Mouse (Mus musculus): ENCODE results near the gene Ppm1j. TPM values are rescaled to one million over a fixed set of nuclear protein-coding genes. Genes with fewer than 3 reads are reported as not detected.
A peak's percentile ranks its signal among the peaks of the same experiment; 100 is the strongest.

Gene Ppm1j
- total RNA-seq, 2 experiments from 2014 or later, result 0.72 to 1.2 TPM

DNA sequence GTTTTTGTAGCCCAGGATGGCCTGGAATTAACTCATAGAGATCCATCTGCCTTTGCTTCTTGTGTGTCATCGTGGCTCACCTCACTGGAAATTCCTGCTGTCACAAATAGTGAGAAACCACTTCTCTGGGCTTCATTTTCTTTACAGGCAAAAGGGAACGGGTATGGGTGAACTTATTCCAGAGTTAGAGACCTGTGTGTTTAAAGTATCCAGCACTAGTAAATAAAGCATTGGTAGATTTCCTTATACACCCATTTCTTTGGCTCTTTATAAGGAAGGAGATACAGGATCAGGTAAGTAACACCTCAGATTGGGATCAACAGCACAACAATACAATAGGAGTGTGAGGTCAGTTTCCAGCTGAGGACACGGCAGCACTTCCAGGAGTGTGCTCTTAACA lies 7.2 kb downstream of the Ppm1j start, which contains the start of gene Rhoc:
Gene Rhoc, plus strand, starts transcription at position 301 of the 400 bp plus-strand sequence.
- H3K27ac ChIP-seq, result peak within 1 kb of the TSS; percentile 24

GRCm38 (mm10) chr3:104788561-104789311 lies 7.9 kb downstream of the Ppm1j start:
- peak overlapping the region; percentile 57 for H3K4me3 ChIP-seq
- DNase-seq (ENCODE audit: extremely low spot score in 1 of 2, low spot score in 2 of 2), result peak; percentile 60 to 69

More for the DNA sequence above, 7.2 kb downstream of the Ppm1j start, which contains the start of gene Rhoc:
- DNase-seq (ENCODE audit: extremely low spot score in 1 of 2, low spot score in 2 of 2), result no peak
- peak within 1 kb of the TSS; percentile 57 for H3K4me3 ChIP-seq
- intact Hi-C loops (cut with DNase I), result loop anchor here (2.0 to 5.0 kb wide), 2 partner anchors 29 to 179 kb away; no protein-coding TSS in a partner anchor
- TF ChIP-seq CTCF (IDR thresholded peaks at IDR 0.05), result no peak

DNA sequence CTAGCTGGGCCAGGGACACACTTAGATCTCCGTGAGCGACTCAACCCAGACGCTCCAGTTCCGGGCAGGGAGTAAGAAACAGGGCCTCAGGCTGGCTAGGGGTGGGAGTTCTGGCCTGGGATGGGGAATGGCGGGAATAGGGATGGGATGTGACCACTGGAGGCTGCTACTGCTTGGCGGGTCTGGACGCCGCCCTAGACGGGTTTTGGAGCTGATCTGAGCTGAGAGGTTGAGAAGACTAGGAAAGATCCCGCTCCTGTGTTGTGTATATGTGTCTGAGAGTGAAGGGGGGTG lies 8.4 kb downstream of the Ppm1j start:
- intact Hi-C loops (cut with DNase I), result loop anchor here (1.0 to 5.0 kb wide), 3 partner anchors 28 to 178 kb away; partner anchors contain the start of genes Capza1 and St7l
- Histone ChIP-seq H3K4me3 (peak overlapping the region; percentile 57), H3K27ac (peak overlapping the region; percentile 24; the same call in 1 of the 2 replicates)
- no peak for DNase-seq (ENCODE audit: extremely low spot score in 1 of 2, low spot score in 2 of 2)
- TF ChIP-seq CTCF (IDR thresholded peaks at IDR 0.05), result no peak

More at GRCm38 (mm10) chr3:104788561-104789311, 7.9 kb downstream of the Ppm1j start:
- intact Hi-C loops (cut with DNase I), result loop anchor here (1.0 to 5.0 kb wide), 3 partner anchors 28 to 179 kb away; partner anchors contain the start of genes Capza1 and St7l
- peak; percentile 66 for TF ChIP-seq CTCF (IDR thresholded peaks at IDR 0.05)
- peak overlapping the region; percentile 24 for H3K27ac ChIP-seq

DNA sequence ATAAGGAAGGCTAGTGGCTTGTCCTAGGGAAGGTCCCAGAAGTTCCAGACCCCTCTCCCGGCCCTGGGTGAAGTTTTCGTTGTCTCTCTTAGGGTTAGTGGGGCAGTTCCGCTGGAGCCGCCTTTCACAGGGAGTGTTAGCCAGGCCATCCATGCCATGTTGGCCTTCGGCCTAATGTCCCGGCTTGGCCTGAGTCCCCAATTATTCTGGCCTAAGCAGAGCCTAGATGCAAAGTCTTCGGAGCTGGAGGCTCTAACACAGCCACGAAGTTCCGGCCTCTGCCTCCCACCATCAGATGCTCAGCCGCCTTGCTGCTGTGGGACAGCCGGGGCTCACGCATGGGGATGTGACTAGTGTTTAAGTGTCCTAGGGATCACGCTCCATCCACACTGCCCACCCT lies 9.0 kb downstream of the Ppm1j start:
- H3K4me3 ChIP-seq, result peak overlapping the region; percentile 57
- intact Hi-C loops (cut with DNase I), result loop anchor here (1.0 to 5.0 kb wide), 4 partner anchors 27 to 263 kb away; partner anchors contain the start of genes Capza1, Cttnbp2nl and St7l
- TF ChIP-seq CTCF (IDR thresholded peaks at IDR 0.05), result no peak
- peak in 1 of 2 experiments; percentile 43 for DNase-seq (ENCODE audit: extremely low spot score in 1 of 2, low spot score in 2 of 2)
- H3K27ac ChIP-seq, result peak overlapping the region; percentile 24

DNA sequence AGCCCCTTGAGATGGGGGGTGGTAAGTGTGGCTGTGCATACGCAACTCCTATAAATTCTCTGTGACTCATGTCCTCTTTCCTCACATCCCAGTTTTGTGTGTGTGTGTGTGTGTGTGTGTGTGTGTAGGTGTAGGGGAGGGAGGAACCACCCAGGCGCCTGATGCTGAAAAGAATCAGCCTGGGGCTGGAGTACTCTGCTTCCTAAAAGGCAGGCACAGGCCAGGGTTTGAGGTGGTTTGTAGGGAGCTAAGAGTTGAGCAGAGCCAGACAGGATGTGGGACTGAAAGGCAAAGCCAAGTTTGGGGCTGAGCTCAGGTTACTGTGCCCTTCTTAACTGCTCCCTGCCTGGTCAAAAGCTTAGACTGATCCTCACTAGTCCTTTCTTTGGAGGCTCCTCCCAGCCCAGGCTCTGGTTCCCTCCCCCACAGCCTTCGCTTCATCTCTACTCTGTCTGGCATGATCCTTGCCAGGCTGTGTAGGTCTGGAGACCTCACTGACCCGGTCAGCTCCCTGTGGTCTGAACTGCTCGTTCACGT lies 9.6 kb downstream of the Ppm1j start:
- intact Hi-C loops (cut with DNase I), result loop anchor here (1.0 kb wide), 1 partner anchor 263 kb away; the partner anchor contains the start of gene Cttnbp2nl
- peak overlapping the region; percentile 70 for H3K27ac ChIP-seq
- DNase-seq (ENCODE audit: extremely low spot score in 1 of 2, low spot score in 2 of 2), result peak in 1 of 2 experiments; percentile 65
- H3K4me3 ChIP-seq, result no peak overlapping the region
- TF ChIP-seq CTCF (IDR thresholded peaks at IDR 0.05), result no peak

GRCm38 (mm10) chr3:104791017-104791416 lies 10.2 kb downstream of the Ppm1j start:
- no peak for TF ChIP-seq CTCF (IDR thresholded peaks at IDR 0.05)
- intact Hi-C loops (cut with DNase I), result no loop called here
- DNase-seq (ENCODE audit: extremely low spot score in 1 of 2, low spot score in 2 of 2), result no peak
- Histone ChIP-seq H3K4me3 (no peak overlapping the region), H3K27ac (peak overlapping the region; percentile 70)

DNA sequence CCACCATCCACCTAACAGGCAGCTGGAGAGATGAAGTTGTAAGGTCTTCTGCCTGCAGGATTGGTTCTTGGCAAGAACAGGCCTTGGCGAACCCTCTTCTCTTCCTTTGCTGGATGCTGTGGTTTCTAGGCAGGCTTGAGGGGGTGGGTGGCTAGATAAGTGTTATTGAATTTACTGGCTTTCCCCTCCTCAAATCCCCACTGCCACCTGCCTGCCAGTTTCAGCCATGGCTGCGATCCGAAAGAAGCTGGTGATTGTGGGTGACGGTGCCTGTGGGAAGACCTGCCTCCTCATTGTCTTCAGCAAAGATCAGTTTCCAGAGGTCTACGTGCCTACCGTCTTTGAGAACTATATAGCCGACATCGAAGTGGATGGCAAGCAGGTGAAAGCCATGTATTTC lies 10.8 kb downstream of the Ppm1j start:
- DNase-seq (ENCODE audit: extremely low spot score in 1 of 2, low spot score in 2 of 2), result peak in 1 of 2 experiments; percentile 50
- H3K4me3 ChIP-seq, result no peak overlapping the region
- no peak; the same call in 1 of the 2 replicates for TF ChIP-seq CTCF (IDR thresholded peaks at IDR 0.05)
- peak overlapping the region; percentile 45 for H3K27ac ChIP-seq
- intact Hi-C loops (cut with DNase I), result no loop called here

- intact Hi-C loops (cut with DNase I), result no loop called here
Observed at GRCm38 (mm10) chr3:104792360-104793270, 11.8 kb downstream of the Ppm1j start.

GRCm38 (mm10) chr3:104793871-104794828 lies 13.3 kb downstream of the Ppm1j start:
- Histone ChIP-seq H3K4me3 (no peak overlapping the region), H3K27ac (peak overlapping the region; percentile 38; the same call in 1 of the 2 replicates)
- peak; percentile 63 to 64 for DNase-seq (ENCODE audit: extremely low spot score in 1 of 2, low spot score in 2 of 2)
- no peak for TF ChIP-seq CTCF (IDR thresholded peaks at IDR 0.05)
- intact Hi-C loops (cut with DNase I), result no loop called here

More at GRCm38 (mm10) chr3:104792360-104793270, 11.8 kb downstream of the Ppm1j start:
- Histone ChIP-seq H3K27ac (peak overlapping the region; percentile 45), H3K4me3 (no peak overlapping the region)
- TF ChIP-seq CTCF (IDR thresholded peaks at IDR 0.05), result no peak
- no peak for DNase-seq (ENCODE audit: extremely low spot score in 1 of 2, low spot score in 2 of 2)

- TF ChIP-seq CTCF (IDR thresholded peaks at IDR 0.05), result no peak
- DNase-seq (ENCODE audit: extremely low spot score in 1 of 2, low spot score in 2 of 2), result no peak
- intact Hi-C loops (cut with DNase I), result no loop called here
- no peak overlapping the region for H3K4me3 ChIP-seq
- no peak overlapping the region for H3K27ac ChIP-seq
Observed at GRCm38 (mm10) chr3:104794953-104795470, 14.2 kb downstream of the Ppm1j start.

All from left cerebral cortex, adult 2 months (tissue).